Mouse (Mus musculus) cerebellum, adult (tissue): Measurements from ENCODE around the gene Fbln5.

Experiments
- ATAC-seq: cut with Nextera tagmentation; 2 replicates; pipeline ENCODE4 v1.9.2; 2017; ENCODE audit warnings: mild to moderate bottlenecking, moderate library complexity, mixed read lengths; ENCODE audit not compliant: insufficient number of reproducible peaks, low FRiP score, low TSS enrichment

The Fbln5 gene

DNA sequence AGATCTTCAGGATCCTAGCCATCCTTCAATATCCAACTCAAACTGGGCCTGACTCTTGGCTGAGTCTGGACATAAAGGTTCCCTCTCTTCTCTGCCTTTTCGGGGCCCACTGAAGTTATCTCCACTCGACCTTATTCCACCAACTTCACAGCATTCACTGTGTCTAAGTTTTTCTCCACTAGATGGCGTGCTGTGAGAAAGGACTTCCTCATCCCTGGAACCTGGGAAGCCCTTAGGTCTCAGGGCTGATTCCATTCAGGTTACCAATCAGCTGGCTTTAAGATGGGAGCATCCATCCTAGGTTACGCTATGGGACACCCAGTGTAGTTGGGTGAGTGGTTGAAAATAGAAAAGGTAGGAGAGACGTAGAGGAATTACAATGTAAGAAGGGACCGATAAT, 7.7 kb downstream of the Fbln5 start:
- ATAC-seq: no peak

DNA sequence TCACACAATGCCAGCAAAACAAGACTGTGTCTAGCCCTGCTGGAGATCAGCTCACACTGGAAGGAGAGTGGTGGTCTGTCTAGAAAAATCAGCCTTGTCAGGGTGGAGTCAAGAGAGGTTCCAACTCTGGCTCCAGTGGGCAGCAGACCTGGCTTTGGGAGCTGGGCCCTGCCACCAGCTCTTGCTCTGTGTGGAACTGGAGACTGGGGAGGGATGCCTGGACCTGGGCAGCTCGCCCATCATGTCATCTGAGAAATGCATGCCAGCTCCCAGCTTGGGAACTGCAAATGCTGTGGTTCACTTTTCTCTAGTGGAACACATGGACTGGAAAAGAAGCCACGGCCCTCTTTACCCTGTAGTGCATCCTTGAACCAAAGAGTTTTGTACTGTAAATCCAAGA, 8.3 kb downstream of the Fbln5 start:
- ATAC-seq: peak; percentile 67

DNA sequence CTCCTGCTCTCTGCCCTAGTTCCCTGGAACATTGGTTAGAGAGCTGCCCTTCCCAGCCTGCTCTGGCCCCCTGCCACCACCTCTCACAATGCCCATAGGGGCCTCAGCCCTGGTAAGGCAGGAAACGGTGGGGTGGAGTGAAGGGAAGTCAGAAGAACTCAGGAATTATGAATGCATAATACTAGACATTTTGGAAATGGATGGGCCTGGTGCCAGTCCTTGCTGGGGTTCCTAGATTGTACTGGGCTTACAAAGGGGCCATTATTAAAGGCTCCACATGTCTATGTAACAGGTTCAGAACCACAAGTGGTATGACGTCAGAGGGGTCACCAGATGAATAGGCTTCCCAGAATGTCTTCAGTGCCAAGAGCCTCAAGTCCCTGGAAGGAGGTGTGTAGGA, 11.5 kb downstream of the Fbln5 start:
- no peak for ATAC-seq

DNA sequence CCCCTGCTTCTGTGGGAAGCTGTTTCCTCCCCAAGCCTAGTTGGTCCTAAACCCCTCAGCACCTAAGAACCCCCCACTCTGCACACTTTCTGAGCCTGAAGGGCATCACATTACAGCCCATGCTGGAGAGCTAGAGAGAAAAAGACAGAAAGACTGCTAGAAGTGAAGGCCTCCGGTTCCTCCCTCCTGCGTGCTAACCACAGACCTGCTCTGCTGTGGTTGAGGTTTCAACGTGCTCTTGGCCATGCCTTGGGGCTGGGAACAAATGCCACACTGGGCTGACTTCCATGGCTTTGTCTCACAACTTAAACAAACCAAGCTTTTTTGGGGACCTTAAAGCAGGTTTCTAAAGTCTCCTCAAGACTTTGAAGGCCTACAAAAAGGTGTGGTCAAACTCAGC, 16.4 kb downstream of the Fbln5 start:
- no peak for ATAC-seq

DNA sequence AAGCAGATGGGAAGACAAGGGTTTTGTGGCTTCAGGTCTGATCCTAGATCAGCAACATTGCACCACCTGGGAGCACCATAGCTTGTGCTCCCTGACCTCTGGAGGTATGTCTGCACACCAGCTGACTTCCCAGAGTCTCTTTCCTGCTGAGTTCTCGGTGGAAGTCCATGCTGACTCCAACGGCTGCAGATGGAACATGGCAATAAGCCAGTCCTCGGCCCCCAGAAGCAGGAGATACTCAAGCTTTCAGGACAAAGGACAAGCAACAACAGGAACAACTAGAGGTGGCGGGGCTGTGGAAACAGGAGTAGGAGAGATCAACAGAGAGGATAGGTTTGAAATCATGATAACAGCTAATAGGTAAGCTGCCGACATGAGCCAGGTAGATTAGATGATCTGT, 17.1 kb downstream of the Fbln5 start:
- no peak for ATAC-seq

DNA sequence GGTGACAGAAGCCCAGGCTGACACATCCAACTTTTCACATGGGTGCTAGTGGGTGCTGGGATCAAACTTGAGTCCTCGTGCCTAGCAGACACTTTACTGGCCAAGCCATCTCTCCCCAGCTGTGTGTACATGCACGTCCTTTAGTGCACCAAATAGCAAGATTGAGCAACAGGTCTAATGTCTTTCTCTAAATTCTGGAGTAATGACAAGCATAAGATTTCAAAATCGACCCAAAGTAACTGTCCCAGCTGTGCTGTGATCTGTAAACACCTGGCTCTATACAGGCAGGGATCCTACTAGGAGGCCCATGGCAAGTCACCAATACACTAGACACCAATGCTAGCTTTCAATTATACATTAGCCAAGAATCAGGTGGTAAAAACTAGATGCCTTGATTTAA, 17.8 kb downstream of the Fbln5 start:
- no peak for ATAC-seq

DNA sequence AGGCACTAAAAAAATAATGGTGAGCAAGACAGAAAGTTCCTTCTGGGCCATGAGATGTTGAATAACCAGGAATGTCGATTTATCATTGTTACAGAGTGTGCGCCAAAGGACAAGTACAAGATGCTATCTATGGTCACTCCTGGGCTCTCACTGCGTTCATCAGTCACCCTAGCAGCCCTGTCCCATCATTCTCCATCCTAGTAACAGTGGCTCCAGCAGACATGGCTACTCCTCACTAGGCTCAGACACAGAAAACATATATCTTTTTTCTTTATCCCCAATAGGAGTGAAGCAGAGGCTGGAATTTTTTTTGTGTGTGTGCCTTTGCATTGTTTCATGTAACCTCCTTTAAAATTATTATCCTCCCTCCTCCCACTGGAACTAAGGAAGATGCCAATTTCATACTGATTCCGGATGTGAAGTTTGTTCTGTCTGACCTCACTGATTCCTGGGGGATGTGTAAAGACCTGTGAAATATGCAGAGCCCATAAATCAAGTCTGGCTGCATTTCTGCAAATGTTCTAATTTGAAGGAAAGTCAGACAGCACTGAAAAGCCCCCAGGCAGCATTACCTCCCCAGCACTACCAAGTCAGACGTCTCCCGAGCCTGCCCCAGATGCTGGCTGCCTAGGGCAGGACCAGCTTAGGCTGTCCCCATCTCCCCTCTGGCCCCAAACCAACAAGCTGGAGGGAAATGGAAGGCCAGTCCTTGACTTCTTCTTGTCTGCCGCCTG, 20.5 kb downstream of the Fbln5 start:
- ATAC-seq: no peak

DNA sequence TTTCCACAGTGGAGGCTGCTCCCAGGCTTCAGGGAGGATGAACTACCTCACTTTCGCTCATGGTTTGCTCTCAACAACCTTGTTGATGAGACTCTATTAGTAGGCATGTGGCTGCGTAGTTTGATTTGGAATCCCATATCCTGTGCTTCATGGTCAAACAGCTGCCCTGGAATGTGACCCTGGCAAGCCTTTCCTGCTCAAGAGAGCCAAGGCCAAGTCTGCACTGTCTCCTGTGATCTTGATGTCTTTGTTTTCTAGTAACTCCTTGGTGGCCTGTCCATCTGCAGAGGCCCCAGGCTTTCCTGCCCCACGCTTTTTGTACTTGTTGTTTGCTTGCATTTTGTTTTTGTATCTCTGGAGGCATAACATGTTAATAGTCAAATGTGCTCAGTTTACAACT, 24.4 kb downstream of the Fbln5 start:
- ATAC-seq: no peak

DNA sequence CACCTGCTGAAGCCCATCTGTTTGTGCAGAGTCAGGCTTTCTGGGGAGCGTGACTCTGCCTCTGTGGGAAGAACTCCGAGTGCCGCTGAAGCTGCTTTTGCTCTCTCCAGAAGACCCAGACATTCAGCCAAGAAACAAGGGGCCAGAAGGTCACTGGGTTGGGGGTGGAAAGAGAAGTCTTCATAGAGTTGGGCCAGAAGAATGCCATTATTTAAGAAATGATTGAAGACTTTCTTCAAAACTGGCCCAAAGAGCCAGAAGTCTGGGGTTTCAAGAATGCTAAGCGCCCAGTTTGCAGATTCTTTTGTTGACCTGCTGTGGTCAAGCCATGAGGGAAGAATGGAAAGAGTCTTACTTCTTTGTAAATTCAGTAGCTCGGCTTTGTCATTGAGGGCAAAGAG, 25.6 kb downstream of the Fbln5 start:
- no peak for ATAC-seq

DNA sequence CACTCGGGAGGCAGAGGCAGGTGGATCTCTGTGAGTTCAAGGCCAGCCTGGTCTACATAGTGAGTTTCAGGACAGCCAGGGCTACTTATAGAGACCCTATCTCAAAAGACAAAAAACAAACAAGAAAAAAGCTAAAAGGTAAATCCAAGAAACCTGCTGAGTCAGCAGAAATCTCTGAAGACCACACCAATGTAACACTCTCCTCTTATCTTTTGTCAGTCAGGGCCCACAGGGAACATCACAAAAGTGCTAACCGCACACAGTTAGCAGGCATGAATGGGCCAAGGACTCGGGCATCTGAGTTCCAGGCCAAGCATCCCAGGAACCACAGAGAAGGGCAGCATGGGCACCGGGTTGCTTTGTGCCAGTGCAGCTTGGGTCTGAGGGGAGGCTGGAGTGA, 26.2 kb downstream of the Fbln5 start:
- ATAC-seq: no peak

DNA sequence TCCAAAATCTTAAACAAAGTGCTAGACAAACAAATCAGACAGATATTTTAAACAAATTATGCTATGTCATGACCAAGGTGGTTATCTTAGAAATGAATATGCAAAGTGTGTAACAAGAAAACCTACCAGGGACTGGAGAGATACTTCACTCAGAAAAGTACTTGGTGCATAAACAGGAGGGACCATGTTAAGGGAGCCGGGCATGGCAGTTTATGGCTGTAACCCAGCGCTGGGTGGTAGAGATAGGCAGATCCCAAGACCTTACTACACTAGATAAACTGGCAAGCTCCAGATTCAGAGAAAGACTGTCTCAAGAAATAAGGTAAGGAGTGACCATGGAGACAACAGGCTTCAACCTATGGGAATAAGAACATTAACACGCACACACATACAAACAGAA, 29.1 kb downstream of the Fbln5 start:
- ATAC-seq: no peak

DNA sequence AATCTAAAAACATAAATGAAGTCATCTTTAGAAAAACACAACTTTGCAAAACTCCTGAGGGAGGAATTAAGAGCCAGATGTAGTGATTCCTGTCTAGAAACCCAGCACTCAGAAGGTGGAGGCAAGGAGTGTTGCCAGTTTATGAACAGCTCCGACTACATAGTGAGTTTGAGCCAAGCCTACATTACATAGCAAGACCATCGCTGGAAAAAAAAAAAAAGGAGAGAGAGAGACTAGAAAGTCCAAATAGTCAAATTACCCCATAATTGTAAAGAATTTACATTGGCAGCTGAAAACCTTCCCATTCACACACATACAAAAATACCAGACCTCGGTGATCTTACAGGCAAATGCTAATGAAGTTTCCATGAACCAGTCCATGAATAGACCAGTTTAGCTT, 29.6 kb downstream of the Fbln5 start:
- no peak for ATAC-seq

DNA sequence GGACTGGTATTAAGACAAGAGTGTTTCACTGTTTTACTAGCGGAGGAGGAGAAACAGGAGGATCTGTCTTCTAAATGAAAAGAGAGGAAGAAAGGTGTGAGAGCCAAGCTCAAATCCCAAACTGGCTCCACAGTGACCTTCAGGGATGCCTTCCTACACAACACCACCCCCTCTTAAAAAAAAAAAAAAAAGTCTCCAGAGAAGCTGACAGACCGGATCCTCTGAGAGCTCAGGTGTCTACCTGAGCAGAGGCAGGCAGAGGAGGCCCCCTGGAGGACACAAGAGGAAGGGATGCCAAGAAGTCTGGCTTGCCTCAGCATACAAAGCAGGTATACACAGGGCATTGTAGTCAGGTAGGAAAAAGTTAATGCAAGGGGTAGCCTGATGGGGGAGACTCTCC, 36.1 kb downstream of the Fbln5 start:
- no peak for ATAC-seq

DNA sequence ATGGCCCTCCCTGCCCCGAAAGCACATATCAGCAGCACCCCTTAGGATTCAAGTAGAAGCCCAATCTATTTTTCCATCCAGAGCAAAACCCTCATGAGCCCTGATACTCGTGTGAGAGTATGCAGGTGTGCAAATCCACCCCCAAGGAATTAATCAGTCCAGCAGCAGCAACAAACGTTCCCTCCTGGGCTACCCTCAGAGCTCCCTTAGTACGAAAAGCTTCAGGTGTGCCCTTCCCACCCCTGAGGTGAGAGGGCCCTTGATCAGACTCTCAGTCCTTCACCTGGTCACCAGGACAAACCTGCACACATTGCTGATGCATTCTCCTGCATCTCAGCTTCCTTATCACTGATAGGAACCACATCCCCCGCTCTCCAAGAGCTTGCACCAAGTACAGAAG, 37.9 kb downstream of the Fbln5 start:
- ATAC-seq: no peak

DNA sequence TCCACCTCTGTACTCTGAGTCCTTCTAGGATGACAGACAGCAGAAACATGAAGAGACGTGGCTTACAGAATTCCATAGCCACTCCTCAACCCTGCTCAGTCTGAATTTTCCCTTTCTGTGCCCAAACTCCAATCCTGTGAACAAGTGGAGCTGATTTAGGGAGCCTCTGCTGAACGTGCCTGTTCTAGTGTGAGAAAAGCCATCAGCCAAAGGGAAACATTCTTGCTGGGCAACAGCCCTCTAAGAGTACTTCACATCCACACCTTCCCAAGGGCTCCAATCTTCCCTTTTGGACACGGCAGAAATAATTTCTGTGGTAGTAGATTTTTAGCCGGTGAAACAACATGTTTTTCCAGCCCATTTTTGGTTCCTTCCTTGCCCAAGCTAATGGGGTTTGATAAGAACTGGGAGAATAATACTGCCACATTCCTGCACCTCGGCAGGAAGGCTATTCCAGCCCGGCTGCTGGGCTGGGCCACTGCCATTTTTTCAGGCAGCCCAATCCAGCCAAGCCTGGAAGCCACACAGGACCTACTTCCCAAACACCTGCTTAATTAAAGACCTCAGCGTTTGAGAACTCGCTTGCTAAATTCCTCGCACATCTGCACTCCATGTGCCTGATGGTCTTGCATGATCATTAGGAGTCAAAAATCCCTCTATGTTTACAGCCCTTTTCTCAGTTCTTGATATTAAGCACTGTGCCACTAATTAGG, 41.1 kb downstream of the Fbln5 start:
- ATAC-seq: no peak

DNA sequence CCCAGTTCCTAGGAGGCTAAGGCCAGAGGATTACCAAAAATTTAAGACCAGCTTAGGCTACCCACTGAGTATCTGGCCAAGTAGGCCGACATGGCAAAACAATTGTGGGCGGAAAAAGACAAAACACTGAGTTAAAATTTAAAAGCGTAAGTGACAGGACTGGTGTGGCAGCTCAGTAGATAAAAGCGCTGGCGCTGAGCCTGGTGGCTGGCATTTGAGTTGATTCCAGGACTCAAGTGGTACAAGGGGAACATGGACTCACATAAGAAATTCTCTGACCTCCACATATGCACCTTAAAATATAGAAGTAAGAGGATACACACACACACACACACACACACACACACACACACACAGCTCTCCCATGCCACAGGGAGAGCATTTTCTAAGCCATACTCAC, 42.5 kb downstream of the Fbln5 start:
- no peak for ATAC-seq

DNA sequence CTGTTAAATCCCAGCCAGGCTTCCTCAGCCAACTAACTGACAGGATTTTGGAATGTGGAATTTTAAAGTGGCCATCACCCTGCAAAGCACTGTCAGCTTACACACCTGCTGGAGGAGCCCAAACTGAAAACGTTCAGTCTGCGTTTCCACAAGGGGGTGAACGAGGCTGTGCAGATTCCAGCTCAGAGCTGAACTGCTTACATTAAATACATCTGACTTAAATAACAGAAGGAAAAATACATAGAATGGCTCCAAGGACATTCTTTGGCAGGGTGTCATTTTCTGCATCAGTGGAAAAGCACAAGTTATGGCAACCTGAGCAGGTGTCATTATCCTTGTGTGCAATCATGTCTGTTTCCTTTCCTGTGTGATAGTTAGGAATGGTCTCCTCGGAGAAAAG, 44.7 kb downstream of the Fbln5 start:
- ATAC-seq: no peak

DNA sequence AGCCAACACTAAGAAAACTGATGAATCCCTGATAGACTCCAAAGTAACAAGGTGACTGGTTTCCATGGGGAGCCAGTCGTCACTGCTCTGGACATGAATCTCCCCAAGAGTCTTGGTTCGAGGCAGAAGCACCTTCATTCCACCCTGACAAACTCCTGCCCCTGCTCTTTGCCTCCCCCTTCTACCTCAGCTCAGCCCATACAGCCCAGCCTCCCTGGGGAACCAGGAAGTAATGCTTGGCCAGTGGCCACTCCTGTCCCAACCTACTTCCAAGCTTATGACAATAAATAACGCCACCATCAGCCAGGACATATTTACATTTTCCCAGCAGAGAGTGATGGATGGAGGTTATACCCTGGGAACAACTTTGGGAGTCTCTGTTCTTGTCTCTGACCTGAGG, 45.9 kb downstream of the Fbln5 start:
- no peak for ATAC-seq

DNA sequence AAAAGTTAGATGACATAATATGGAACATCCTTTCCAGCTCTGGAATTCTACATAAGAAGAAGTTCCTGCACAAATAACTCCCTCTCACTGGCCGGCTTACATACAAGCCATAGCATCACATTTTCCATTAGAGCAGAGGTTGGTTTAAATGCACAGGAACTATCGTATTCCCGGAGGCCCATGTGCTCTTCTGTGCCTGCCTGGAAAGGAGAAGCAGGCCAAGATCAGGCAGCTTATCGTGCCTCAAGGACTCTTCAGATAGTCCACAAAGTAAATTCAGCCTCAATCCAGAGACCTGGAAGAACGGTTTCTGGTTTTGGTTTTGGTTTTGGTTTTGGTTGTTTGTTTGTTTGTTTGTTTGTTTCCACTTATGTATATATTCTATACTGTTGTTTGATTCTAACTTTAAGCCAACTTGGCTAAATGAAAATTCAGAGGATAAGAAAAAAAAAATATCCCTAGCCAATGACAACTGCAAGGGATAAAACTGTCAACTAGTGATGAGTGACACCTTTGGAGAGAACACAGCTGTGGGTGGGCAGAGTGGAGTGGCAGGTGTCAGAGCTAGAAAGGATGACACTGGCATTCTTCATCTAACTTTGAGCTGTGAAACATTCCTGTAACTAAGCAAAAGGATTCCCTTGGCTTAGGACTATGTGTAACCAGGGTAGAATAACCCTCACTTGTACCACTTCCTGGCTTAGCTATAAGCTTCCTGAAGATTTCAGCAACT, 48.4 kb downstream of the Fbln5 start:
- ATAC-seq: no peak

DNA sequence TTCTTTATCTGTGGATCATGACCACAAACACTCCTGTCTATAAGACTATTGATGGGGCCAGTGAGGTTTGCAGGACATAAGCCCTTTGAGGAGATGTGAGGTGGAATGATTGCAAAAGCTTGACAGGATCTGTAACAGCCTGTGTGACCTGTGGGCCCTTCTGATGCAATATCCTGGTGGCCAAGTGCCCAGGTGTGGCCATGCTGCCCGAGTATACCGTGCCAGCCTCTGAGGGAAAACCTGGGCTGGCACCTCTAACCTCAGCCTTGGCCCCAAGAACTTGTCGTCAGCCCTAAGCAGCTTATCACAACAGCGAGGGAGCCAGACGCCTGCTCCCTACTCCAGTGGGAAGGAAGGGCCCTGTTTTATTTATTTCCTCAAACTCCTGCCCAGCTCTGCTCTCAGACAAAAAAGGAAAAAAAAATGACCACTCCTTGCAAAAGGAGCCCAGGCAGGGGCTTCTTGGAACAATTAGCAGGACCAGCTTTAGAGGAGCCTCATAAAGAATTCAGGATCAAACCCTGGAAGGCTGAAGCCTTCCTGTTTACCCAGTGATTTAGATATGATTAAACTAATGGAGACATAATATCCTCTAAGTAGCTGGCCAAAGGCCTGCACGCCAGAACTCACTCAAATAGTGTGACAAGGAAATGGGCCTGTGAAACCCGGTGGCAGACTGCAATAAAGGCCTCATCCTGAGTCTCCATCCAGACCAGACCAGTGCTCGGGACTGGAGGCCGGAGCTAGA, 51.4 kb downstream of the Fbln5 start:
- no peak for ATAC-seq
